Mouse (Mus musculus) lung, postnatal 0 days (tissue): ENCODE measurements around the gene Cmtr2. TPM values are rescaled to one million over a fixed set of nuclear protein-coding genes. Genes with fewer than 3 reads are reported as not detected.

ENCODE experiments used
- ATAC-seq: fragments of 200-750 bp; cut with Nextera tagmentation; 2 replicates; pipeline ENCODE4 v1.8.0; 2017; ENCODE audit warnings: moderate library complexity
- DNase-seq: peaks from one replicate; pipeline ENCODE4 v3.0.0-alpha.2; 2016; ENCODE audit warnings: low spot score
- H3K27ac ChIP-seq: fragments of 300-500 bp; sonication (generic); 2 replicates; pipeline ENCODE4 v1.5.1; 2014; ENCODE audit warnings: antibody characterized with exemption, mild to moderate bottlenecking, low read length, mixed read lengths
- H3K27me3 ChIP-seq: fragments of 300-500 bp; sonication (generic); replicated peaks from 2 replicates; pipeline ENCODE4 v1.6.1; 2014; ENCODE audit warnings: low read length, mixed read lengths; ENCODE audit not compliant: insufficient read depth
- H3K36me3 ChIP-seq: fragments of 300-500 bp; sonication (generic); 2 replicates; pipeline ENCODE4 v1.6.1; 2014; ENCODE audit warnings: low read length, mixed read lengths; ENCODE audit not compliant: insufficient read depth
- H3K4me1 ChIP-seq: fragments of 300-500 bp; sonication (generic); 2 replicates; pipeline ENCODE4 v1.6.1; 2014; ENCODE audit warnings: antibody characterized with exemption, low read depth, low read length, mixed read lengths; ENCODE audit not compliant: insufficient read depth
- H3K4me2 ChIP-seq: fragments of 300-500 bp; sonication (generic); replicated peaks from 2 replicates; pipeline ENCODE4 v1.6.1; 2014; ENCODE audit warnings: low read depth, mild to moderate bottlenecking, low read length, moderate library complexity, mixed read lengths
- H3K4me3 ChIP-seq: fragments of 300-500 bp; sonication (generic); 2 replicates; pipeline ENCODE4 v1.5.1; 2014; ENCODE audit warnings: low read depth, low read length
- H3K9ac ChIP-seq: fragments of 300-500 bp; sonication (generic); replicated peaks from 2 replicates; pipeline ENCODE4 v1.6.1; 2014; ENCODE audit warnings: low read depth, mild to moderate bottlenecking
- H3K9me3 ChIP-seq: fragments of 300-500 bp; sonication (generic); 2 replicates; pipeline ENCODE4 v1.6.1; 2016; ENCODE audit warnings: low read length, mixed read lengths
- CTCF ChIP-seq: IDR thresholded peaks from 2 replicates; pipeline ENCODE4 v1.5.1; 2016; ENCODE audit warnings: antibody characterized with exemption, mild to moderate bottlenecking
- EP300 ChIP-seq: IDR thresholded peaks from 2 replicates; pipeline ENCODE4 v1.6.1; 2016; ENCODE audit warnings: antibody characterized with exemption, mild to moderate bottlenecking, control low read depth
- WGBS: fragments of 180-500 bp; shearing (Covaris S2); extraction: QIAGEN DNeasy Blood & Tissue Kit; methylation state at CpG from one replicate; pipeline ENCODE4 v1.1.7; 2014; 5-methylcytosine and 5-hydroxymethylcytosine counted together
- polyA plus RNA-seq: library from polyadenylated mRNA; unstranded; fragments of >200 nt; fragmentation: Nextera tagmentation; extraction: Ambion mirVana; gene quantifications from 2 replicates; pipeline ENCODE4 v1.2.1, GENCODE M21; 2015

Cmtr2 gene
- polyA plus RNA-seq, 1 experiment from 2014 or later = 3.6 TPM

- Histone ChIP-seq H3K36me3 (no peaks in the 10 kb centered on the region), H3K4me1 (peaks cover 6% of the 10 kb centered on the region; the same call in 1 of the 2 replicates), H3K27ac (no peak overlapping the region), H3K9ac (no peak overlapping the region), H3K4me3 (peak overlapping the region; percentile 10; the same call in 1 of the 2 replicates), H3K27me3 (no peaks in the 10 kb centered on the region; the same call in 1 of the 2 replicates), H3K9me3 (no peaks in the 10 kb centered on the region), H3K4me2 (peak overlapping the region; percentile 43; the same call in 1 of the 2 replicates)
- WGBS = 6% methylated on average over 12 of the region's 12 CpGs
- DNase-seq (no peak), ATAC-seq (no peak)
- TF ChIP-seq EP300 (no peak), CTCF (no peak)
These were observed 51.8 kb downstream of the Cmtr2 start for GRCm38 (mm10) chr8:110267268-110267667.

GRCm38 (mm10) chr8:110270659-110271058, 55.2 kb downstream of the Cmtr2 start:
- ATAC-seq = no peak
- Histone ChIP-seq H3K9ac (no peak overlapping the region), H3K4me2 (no peak overlapping the region), H3K27ac (no peak overlapping the region), H3K27me3 (no peaks in the 10 kb centered on the region; the same call in 1 of the 2 replicates), H3K9me3 (no peaks in the 10 kb centered on the region), H3K36me3 (no peaks in the 10 kb centered on the region), H3K4me3 (no peak overlapping the region), H3K4me1 (peaks cover 6% of the 10 kb centered on the region; the same call in 1 of the 2 replicates)
- TF ChIP-seq EP300 (no peak), CTCF (no peak)
- DNase-seq = no peak
- 76% methylated on average over 4 of the region's 4 CpGs for WGBS

GRCm38 (mm10) chr8:110273394-110273793, 57.9 kb downstream of the Cmtr2 start:
- ATAC-seq (no peak), DNase-seq (no peak)
- Histone ChIP-seq H3K4me1 (no peaks in the 10 kb centered on the region), H3K27me3 (no peaks in the 10 kb centered on the region), H3K4me3 (no peak overlapping the region), H3K9ac (no peak overlapping the region), H3K4me2 (no peak overlapping the region), H3K27ac (no peak overlapping the region), H3K9me3 (no peaks in the 10 kb centered on the region), H3K36me3 (no peaks in the 10 kb centered on the region)
- WGBS = 72% methylated on average over 2 of the region's 2 CpGs
- TF ChIP-seq EP300 (no peak), CTCF (peak; percentile 38)

Other genes starting within 250 kb of the Cmtr2 start
- 0.13 and 0.25 TPM in 2 replicates for gene Tat, start 225.2 kb upstream of the Cmtr2 start, polyA plus RNA-seq
- gene Chst4, start 175.9 kb upstream of the Cmtr2 start, polyA plus RNA-seq = 1.2 and 1.9 TPM in 2 replicates
- gene Zfp612, start 135.9 kb upstream of the Cmtr2 start, polyA plus RNA-seq = 2.3 and 3.3 TPM in 2 replicates
- not detected in 2 replicates for gene Gm21964, start 114.5 kb upstream of the Cmtr2 start, polyA plus RNA-seq
- not detected in 2 replicates for gene Gm17720, start 112.9 kb upstream of the Cmtr2 start, polyA plus RNA-seq
- gene Calb2, start 47.5 kb upstream of the Cmtr2 start, polyA plus RNA-seq = 0.53 and 1.1 TPM in 2 replicates
- 0.96 and 0.97 TPM in 2 replicates for gene Hydin, start 51.3 kb downstream of the Cmtr2 start, polyA plus RNA-seq